Mouse (Mus musculus): ENCODE data around the gene Csrp1. TPM values are rescaled to one million over a fixed set of nuclear protein-coding genes. Genes with fewer than 3 reads are reported as not detected.

Gene Csrp1
- 10 to 100 TPM; 48.0 to 56.7 TPM for total RNA-seq (2021)

DNA sequence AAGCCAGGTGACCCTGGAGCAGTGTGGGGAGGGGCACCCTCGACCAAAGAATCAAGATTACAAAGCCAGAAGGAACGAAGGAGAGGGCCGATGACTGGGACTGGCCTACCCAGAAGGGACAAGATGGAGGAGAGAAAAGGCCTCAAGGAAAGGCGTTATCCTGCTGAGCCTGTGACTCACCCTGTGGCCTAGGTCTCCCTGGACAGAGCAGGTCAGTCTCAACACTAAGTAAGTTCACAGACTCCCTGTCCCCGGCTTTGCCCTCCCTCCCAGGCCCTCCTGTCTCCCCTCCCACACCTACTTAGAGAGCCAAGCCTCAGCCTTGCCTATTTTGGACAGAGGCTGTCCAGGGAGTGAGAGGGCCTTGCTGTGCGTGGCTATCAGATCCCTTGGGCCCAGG is at the start of gene Csrp1:
Gene Csrp1, plus strand, starts transcription at position 79 of the 400 bp plus-strand sequence.
- intact Hi-C loops (cut with DNase I): loop anchor here (1.0 to 2.0 kb wide), 3 partner anchors 32 to 69 kb away; no protein-coding TSS in a partner anchor
- DNase-seq (ENCODE audit: low spot score): no peak

GRCm38 (mm10) chr1:135670397-135671130 is 49.3 kb upstream of the Csrp1 start:
- DNase-seq (ENCODE audit: low spot score): peak; percentile 79
- intact Hi-C loops (cut with DNase I): loop anchor here (1.0 to 2.0 kb wide), 2 partner anchors 126 to 210 kb away; no protein-coding TSS in a partner anchor

GRCm38 (mm10) chr1:135671406-135671805 is 48.5 kb upstream of the Csrp1 start:
- DNase-seq (ENCODE audit: low spot score): no peak
- intact Hi-C loops (cut with DNase I): loop anchor here (2.0 kb wide), 1 partner anchor 211 kb away; no protein-coding TSS in a partner anchor

DNA sequence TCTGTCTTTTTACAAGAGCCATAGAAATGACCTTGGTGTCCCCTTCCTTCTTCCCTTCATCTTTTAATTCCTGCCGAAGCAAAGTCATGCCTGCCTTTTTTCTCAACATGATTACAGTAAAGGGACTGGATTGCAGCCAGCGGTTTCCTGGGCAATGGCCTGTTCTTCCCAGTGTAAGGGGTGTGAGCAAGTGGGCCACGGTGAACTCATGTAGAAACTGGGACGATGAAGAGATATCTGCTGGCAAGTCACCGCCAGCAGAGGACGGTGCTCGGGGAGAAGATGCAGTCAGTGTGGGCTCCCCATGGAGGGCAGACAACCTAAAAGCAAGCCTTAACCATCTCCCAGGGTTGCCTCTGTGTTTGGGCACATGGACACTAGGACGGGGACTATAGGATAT is 47.9 kb upstream of the Csrp1 start:
- DNase-seq (ENCODE audit: low spot score): no peak

DNA sequence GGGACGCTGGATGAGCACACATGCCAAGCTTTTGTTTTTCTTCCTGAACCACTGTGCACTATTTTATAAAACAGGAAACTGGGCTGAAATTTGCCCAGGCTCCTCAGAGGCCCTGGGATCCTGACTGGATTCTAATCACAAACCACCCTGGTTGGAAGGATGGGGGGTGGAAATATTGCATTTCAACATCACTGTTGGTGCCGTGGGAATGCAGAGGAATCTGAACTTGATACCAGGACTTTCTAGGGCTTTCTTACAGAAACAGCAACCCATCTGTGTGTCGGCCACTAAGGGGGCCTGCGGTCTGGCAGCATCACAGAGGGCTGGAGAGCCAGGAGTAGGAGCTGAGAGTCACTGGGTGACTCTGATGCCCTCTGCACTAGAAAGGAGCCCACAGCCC is 47.5 kb upstream of the Csrp1 start:
- DNase-seq (ENCODE audit: low spot score): no peak
- intact Hi-C loops (cut with DNase I): loop anchor here (1.0 kb wide), 1 partner anchor 27 kb away; no protein-coding TSS in a partner anchor

More for the DNA sequence above, 47.9 kb upstream of the Csrp1 start:
- intact Hi-C loops (cut with DNase I): loop anchor here (1.0 to 2.0 kb wide), 2 partner anchors 27 to 211 kb away; no protein-coding TSS in a partner anchor

DNA sequence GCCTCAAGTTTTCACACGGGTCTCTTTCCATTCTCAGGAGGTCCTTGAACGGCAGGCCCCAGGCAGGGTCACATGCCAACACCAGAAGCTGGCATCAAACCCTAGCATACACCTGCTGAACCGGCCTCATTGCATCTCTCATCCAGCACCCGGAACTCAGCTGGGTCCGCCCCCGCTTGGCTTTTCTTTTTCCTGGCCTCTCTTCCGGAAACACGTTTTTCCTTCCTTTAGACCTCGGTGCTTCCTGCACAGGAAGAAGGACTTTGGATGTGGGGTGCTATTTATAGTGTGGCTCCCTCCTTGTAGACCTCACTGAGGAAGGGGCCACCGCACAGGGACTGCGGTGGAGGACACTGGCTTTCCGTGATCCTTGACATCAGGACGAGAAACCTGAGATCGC is 46.4 kb upstream of the Csrp1 start:
- DNase-seq (ENCODE audit: low spot score): no peak
- intact Hi-C loops (cut with DNase I): no loop called here

- intact Hi-C loops (cut with DNase I): loop anchor here (2.0 kb wide), 1 partner anchor 13 kb away; no protein-coding TSS in a partner anchor
These were observed 44.3 kb upstream of the Csrp1 start for GRCm38 (mm10) chr1:135675449-135676129.

GRCm38 (mm10) chr1:135676247-135676646 is 43.6 kb upstream of the Csrp1 start:
- intact Hi-C loops (cut with DNase I): no loop called here
- no peak for DNase-seq (ENCODE audit: low spot score)

More at GRCm38 (mm10) chr1:135675449-135676129, 44.3 kb upstream of the Csrp1 start:
- DNase-seq (ENCODE audit: low spot score): no peak

GRCm38 (mm10) chr1:135676938-135677682 is 42.8 kb upstream of the Csrp1 start:
- no peak for DNase-seq (ENCODE audit: low spot score)
- intact Hi-C loops (cut with DNase I): no loop called here

GRCm38 (mm10) chr1:135678145-135678544 is 41.7 kb upstream of the Csrp1 start:
- intact Hi-C loops (cut with DNase I): no loop called here
- DNase-seq (ENCODE audit: low spot score): no peak

DNA sequence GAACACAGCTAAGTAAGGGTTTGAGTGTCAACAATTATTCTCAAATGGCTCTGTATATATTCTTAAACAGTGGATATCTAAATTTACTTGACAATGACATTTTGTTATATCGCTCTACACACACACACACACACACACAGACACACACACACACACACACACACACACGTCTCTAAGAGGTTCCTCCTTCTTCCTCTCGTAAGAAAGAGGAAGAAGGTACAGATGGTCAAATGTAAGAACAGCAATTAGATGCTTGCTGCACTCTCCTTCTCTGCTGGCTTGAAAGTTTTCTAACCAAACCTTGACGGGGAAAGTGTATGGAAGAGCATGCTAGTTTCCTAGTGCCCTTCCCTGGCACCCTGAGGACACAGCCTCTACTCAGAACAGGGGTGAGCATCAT is 39.1 kb upstream of the Csrp1 start:
- intact Hi-C loops (cut with DNase I): no loop called here
- DNase-seq (ENCODE audit: low spot score): no peak

GRCm38 (mm10) chr1:135681122-135681521 is 38.7 kb upstream of the Csrp1 start:
- no peak for DNase-seq (ENCODE audit: low spot score)
- intact Hi-C loops (cut with DNase I): no loop called here

GRCm38 (mm10) chr1:135684895-135685294 is 35.0 kb upstream of the Csrp1 start:
- intact Hi-C loops (cut with DNase I): no loop called here
- no peak for DNase-seq (ENCODE audit: low spot score)

DNA sequence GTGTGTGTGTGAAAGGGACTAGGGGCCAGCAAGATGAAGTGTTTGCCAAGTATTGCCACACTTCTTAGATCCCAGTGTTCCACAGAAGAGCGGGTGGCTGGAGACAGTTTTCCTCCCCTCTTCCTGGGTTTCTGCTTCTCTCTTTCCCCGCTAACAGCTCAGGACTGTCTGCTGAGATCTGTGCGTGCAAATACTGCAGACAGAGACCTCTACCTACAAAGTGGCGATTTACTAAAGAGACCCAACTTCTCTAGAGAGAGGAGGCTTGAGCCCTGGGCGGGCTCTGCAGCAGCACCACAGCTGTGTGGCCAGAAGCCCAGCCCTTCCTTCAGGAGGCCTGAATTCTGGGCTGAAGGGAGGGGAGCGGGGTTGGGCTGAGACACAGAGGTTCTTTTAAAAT is 34.5 kb upstream of the Csrp1 start:
- no peak for DNase-seq (ENCODE audit: low spot score)

DNA sequence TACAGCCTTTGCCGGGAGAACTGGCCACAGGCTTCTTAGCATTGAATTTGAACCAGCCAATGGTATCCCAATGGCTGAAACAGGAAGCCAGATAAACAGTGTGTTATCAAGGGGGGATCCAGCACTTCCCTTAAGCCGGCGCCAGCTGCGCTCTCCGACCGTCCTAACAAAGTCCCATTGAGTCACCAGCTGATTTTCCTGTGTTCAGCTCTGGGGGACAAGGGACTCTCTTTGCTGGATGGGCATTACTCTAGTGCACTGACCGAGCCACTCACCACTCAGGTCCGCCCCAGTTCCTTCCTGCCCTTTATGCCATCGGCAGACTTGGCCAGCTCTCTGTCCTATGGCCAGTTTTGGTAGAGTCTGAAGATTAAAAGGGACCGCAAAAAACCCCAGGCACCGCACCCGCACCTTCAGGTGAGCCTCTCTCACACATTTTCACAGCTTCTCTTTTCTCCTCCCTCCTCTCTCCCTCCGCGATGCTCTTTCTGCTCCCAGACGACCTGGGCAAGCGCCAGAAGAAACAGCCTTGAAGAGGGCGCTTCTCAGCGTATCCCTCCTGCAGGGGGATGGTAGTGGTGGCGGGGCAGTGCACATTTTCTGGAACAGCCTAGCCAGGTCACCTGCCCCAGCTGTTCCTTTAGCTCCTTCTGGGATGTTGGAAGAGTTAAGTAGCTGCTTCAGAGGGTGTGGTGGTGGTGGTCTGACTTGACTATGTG is 32.9 kb upstream of the Csrp1 start:
- peak; percentile 49 for DNase-seq (ENCODE audit: low spot score)
- intact Hi-C loops (cut with DNase I): no loop called here

More for the DNA sequence above, 34.5 kb upstream of the Csrp1 start:
- intact Hi-C loops (cut with DNase I): no loop called here

GRCm38 (mm10) chr1:135687771-135688492 is 31.9 kb upstream of the Csrp1 start:
- intact Hi-C loops (cut with DNase I): loop anchor here (2.0 kb wide), 1 partner anchor 13 kb away; no protein-coding TSS in a partner anchor
- peak; percentile 83 for DNase-seq (ENCODE audit: low spot score)

DNA sequence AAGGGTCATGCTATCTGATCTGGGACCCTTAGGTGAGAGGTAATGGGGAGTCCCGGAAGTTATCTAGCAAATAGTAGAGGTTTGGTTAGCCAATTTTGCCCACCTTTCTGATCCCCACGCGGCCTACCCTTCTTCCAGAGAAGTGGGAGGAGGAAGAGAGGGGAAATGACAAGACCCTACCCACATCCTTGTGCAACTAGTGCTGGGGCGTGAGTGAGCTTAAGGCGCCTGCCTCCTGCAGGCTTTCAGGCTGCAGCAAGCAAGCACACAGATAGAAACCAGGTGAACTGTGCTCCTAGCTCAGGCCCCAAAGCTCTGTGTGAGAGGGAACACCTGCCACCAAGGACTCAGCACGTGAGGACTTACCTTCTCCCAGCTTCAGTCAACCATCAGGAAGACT is 31.2 kb upstream of the Csrp1 start:
- intact Hi-C loops (cut with DNase I): loop anchor here (2.0 kb wide), 1 partner anchor 14 kb away; no protein-coding TSS in a partner anchor
- no peak for DNase-seq (ENCODE audit: low spot score)

DNA sequence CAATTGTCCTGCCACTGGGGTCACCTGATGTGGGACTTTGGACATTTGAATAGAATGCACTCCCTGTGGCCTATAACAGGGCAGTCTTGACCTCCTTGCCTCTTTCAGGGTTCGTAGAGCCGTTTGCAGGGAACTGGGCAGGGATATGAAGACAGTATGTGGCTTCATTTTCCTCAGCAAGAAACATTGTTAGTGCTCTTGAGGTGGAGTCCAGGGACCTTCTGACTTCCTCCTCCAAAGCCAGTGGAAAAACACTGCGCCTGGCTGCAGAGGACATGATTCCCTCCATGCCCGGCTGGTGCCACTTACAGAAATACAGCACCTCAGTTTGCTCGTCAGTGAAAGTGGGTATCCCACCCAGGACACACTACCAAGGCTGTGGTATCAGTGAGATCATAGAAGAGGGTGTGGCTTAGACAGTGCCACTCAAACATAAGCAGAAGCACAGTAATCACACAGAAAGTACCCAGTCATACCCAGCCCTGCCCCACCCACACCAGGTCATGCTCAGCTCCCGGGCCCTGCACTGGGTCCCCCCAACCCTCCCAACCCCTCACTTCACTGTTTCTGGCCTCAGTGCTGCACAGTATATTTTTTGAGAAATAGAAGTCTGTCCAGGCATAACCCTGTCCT is 29.0 kb upstream of the Csrp1 start:
- no peak for DNase-seq (ENCODE audit: low spot score)
- intact Hi-C loops (cut with DNase I): no loop called here
